Mouse (Mus musculus): Measurements from ENCODE around the gene Capn8.

Gene Capn8

GRCm38 (mm10) chr1:182564408-182565120 is at the start of gene Capn8:
Gene Capn8 (plus strand): TSS chr1:182565007.
- no peak for DNase-seq (ENCODE audit: extremely low read depth, insufficient read length, low spot score)

- DNase-seq (ENCODE audit: extremely low read depth, insufficient read length, low spot score): peak; percentile 92
These were observed 47.8 kb upstream of the Capn8 start, which contains the start of gene Capn2 for GRCm38 (mm10) chr1:182516758-182517676. Gene Capn2 (minus strand): TSS chr1:182517608.

- DNase-seq (ENCODE audit: extremely low read depth, insufficient read length, low spot score): no peak
These were observed 47.2 kb upstream of the Capn8 start for GRCm38 (mm10) chr1:182517677-182518011.

GRCm38 (mm10) chr1:182518143-182518680 is 46.6 kb upstream of the Capn8 start:
- no peak for DNase-seq (ENCODE audit: extremely low read depth, insufficient read length, low spot score)

GRCm38 (mm10) chr1:182518811-182519210 is 46.0 kb upstream of the Capn8 start:
- DNase-seq (ENCODE audit: extremely low read depth, insufficient read length, low spot score): no peak

- no peak for DNase-seq (ENCODE audit: extremely low read depth, insufficient read length, low spot score)
These were observed 45.5 kb upstream of the Capn8 start for GRCm38 (mm10) chr1:182519341-182519740.

GRCm38 (mm10) chr1:182520091-182520937 is 44.5 kb upstream of the Capn8 start:
- DNase-seq (ENCODE audit: extremely low read depth, insufficient read length, low spot score): peak; percentile 88

GRCm38 (mm10) chr1:182520938-182521500 is 43.8 kb upstream of the Capn8 start:
- no peak for DNase-seq (ENCODE audit: extremely low read depth, insufficient read length, low spot score)

GRCm38 (mm10) chr1:182522961-182523360 is 41.8 kb upstream of the Capn8 start:
- DNase-seq (ENCODE audit: extremely low read depth, insufficient read length, low spot score): no peak

GRCm38 (mm10) chr1:182523692-182524091 is 41.1 kb upstream of the Capn8 start:
- no peak for DNase-seq (ENCODE audit: extremely low read depth, insufficient read length, low spot score)

- DNase-seq (ENCODE audit: extremely low read depth, insufficient read length, low spot score): no peak
These were observed 39.2 kb upstream of the Capn8 start for GRCm38 (mm10) chr1:182525601-182526000.

- no peak for DNase-seq (ENCODE audit: extremely low read depth, insufficient read length, low spot score)
These were observed 37.5 kb upstream of the Capn8 start for GRCm38 (mm10) chr1:182527261-182527766.

- peak; percentile 93 for DNase-seq (ENCODE audit: extremely low read depth, insufficient read length, low spot score)
These were observed 36.6 kb upstream of the Capn8 start for GRCm38 (mm10) chr1:182527921-182528858.

- DNase-seq (ENCODE audit: extremely low read depth, insufficient read length, low spot score): no peak
These were observed 31.2 kb upstream of the Capn8 start for GRCm38 (mm10) chr1:182533583-182533982.

GRCm38 (mm10) chr1:182535080-182535481 is 29.7 kb upstream of the Capn8 start:
- no peak for DNase-seq (ENCODE audit: extremely low read depth, insufficient read length, low spot score)

- DNase-seq (ENCODE audit: extremely low read depth, insufficient read length, low spot score): peak; percentile 50
These were observed 25.5 kb upstream of the Capn8 start for GRCm38 (mm10) chr1:182539023-182539940.

GRCm38 (mm10) chr1:182542110-182542509 is 22.7 kb upstream of the Capn8 start:
- DNase-seq (ENCODE audit: extremely low read depth, insufficient read length, low spot score): no peak

- DNase-seq (ENCODE audit: extremely low read depth, insufficient read length, low spot score): peak; percentile 78
These were observed 21.7 kb upstream of the Capn8 start for GRCm38 (mm10) chr1:182543136-182543535.
